Mouse (Mus musculus) lung, embryonic 15.5 days (tissue): ENCODE data around the gene Gm10392. TPM values are rescaled to one million over a fixed set of nuclear protein-coding genes. Genes with fewer than 3 reads are reported as not detected.
"Not testable (repeated sequence)": the region's sequence is repeated elsewhere in the genome, so short reads cannot be mapped to it uniquely, and the experiment has no call there.

Experiments
- ATAC-seq: fragments of 200-750 bp; cut with Nextera tagmentation; 2 replicates; pipeline ENCODE4 v1.8.0; 2017; ENCODE audit warnings: moderate number of reproducible peaks, borderline replicate concordance; ENCODE audit not compliant: low FRiP score, low TSS enrichment; ENCODE audit errors: extremely low read depth
- H3K27ac ChIP-seq: fragments of 300-500 bp; sonication (generic); 2 replicates; pipeline ENCODE4 v1.5.1; 2015; ENCODE audit warnings: moderate library complexity, mild to moderate bottlenecking, inconsistent platforms
- H3K27me3 ChIP-seq: fragments of 300-500 bp; sonication (generic); 2 replicates; pipeline ENCODE4 v1.6.1; 2015; ENCODE audit warnings: inconsistent platforms
- H3K36me3 ChIP-seq: fragments of 300-500 bp; sonication (generic); 2 replicates; pipeline ENCODE4 v1.6.1; 2015; ENCODE audit warnings: inconsistent platforms
- H3K4me1 ChIP-seq: fragments of 300-500 bp; sonication (generic); 2 replicates; pipeline ENCODE4 v1.6.1; 2015; ENCODE audit warnings: inconsistent platforms
- H3K4me2 ChIP-seq: fragments of 300-500 bp; sonication (generic); 2 replicates; pipeline ENCODE4 v1.6.1; 2015; ENCODE audit warnings: inconsistent platforms, mild to moderate bottlenecking, moderate library complexity
- H3K4me3 ChIP-seq: fragments of 300-500 bp; sonication (generic); 2 replicates; pipeline ENCODE4 v1.5.1; 2015; ENCODE audit warnings: mild to moderate bottlenecking, inconsistent platforms
- H3K9ac ChIP-seq: fragments of 300-500 bp; sonication (generic); 2 replicates; pipeline ENCODE4 v1.6.1; 2015; ENCODE audit warnings: inconsistent platforms
- H3K9me3 ChIP-seq: fragments of 300-500 bp; sonication (generic); 2 replicates; pipeline ENCODE4 v1.6.1; 2016; ENCODE audit warnings: inconsistent platforms
- WGBS: fragments of 180-500 bp; shearing (Covaris S2); methylation state at CpG from one replicate; pipeline ENCODE4 v1.1.7; 2015; 5-methylcytosine and 5-hydroxymethylcytosine counted together
- polyA plus RNA-seq: library from polyadenylated mRNA; unstranded; fragments of >200 nt; fragmentation: Nextera tagmentation; extraction: Ambion mirVana; gene quantifications from 2 replicates; pipeline ENCODE4 v1.2.1, GENCODE M21; 2015

Gm10392 gene
- 0.10 and 0.11 TPM in 2 replicates for polyA plus RNA-seq

DNA sequence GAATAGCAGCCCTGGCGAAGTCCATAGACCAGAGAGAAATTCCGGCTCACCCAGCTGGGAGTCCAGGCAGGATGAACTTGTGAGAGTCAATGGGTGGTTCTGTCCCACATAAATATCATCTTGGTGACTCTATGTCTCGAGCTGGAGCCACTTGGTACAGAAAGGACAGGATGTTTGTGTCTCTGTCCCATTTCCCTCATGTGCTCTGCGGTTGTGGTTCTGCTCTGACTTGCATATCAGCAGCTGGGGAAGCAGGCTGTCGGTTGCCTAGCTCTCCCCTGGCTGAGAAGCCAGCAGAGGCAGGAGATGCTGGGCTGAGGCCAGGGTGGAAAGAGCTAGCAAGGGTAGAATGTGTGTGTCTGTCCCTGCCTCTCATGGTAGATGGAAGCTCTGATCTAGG, at the start of gene Gm10392:
TSS of gene Gm10392 (minus strand) at position 156 of the 400 bp plus-strand sequence.
- no peak within 1 kb of the TSS for H3K27ac ChIP-seq
- peaks cover 32% of the 10 kb centered on the region for H3K4me1 ChIP-seq
- 48% methylated on average over 5 of the region's 5 CpGs for WGBS
- no peak for ATAC-seq
- H3K4me3 ChIP-seq = no peak within 1 kb of the TSS
- H3K9ac ChIP-seq = no peak within 1 kb of the TSS
- H3K27me3 ChIP-seq = peaks cover 23% of the 10 kb centered on the region
- no peaks in the 10 kb centered on the region for H3K36me3 ChIP-seq
- H3K4me2 ChIP-seq = no peak within 1 kb of the TSS
- H3K9me3 ChIP-seq = no peaks in the 10 kb centered on the region

DNA sequence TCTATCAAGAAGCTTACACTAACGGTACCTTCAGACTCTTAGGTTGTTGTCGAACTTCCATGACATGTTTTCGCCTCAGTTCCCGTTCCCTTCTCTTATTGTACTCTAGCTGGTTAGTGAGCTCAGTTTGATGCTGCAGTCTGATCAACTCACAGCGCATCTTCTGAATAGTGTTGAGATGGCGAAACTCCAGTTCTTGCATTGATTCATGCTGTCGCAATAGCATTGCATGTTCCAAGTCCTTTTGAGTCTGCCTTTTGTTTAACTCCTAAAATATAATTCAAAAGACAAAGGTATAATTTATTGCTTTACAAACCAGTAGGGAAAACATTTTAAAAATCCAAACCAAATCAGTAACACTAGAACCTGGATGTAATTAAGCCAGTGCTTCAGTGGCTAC, 26.3 kb upstream of the Gm10392 start:
- Histone ChIP-seq H3K36me3 (peaks cover 62% of the 10 kb centered on the region), H3K27ac (no peak overlapping the region), H3K4me3 (no peak overlapping the region), H3K4me1 (no peaks in the 10 kb centered on the region), H3K9me3 (no peaks in the 10 kb centered on the region), H3K27me3 (no peaks in the 10 kb centered on the region), H3K9ac (no peak overlapping the region), H3K4me2 (no peak overlapping the region)
- 94% methylated on average over 7 of the region's 7 CpGs for whole genome bisulfite sequencing
- no peak for ATAC-seq

DNA sequence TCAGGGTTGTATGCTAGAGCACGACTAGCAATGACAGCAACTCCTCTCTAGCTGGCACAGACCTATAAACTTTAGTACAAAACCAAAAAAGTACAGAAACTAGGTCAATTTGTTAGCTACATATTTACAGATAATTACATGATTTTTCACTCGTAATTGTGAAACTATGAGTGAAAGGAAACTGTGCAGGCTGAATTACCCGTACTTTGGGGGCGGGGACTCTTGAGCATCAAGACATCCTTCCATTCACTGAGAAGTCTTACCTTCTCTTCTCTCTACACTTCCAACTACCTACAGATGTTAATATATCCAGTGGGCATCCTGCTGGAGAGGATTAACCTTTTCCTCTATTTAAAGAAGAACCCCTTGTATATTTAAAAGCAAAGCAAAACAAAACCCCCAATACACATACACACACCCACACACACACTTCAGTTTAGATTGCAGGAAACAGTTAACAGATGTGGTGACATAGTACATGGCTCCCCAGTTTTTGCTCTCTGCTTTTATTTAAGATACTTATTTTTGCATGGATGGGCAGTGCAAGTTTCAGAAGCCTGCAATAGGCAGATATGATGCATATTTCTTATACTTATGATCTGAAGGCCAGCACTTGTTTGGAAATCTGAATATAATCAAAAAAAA, 13.3 kb upstream of the Gm10392 start:
- Histone ChIP-seq H3K4me3 (no peak overlapping the region), H3K4me2 (no peak overlapping the region), H3K36me3 (peaks cover 17% of the 10 kb centered on the region), H3K9ac (no peak overlapping the region), H3K4me1 (no peaks in the 10 kb centered on the region), H3K27me3 (no peaks in the 10 kb centered on the region), H3K27ac (no peak overlapping the region), H3K9me3 (no peaks in the 10 kb centered on the region)
- ATAC-seq = no peak
- WGBS = 78% methylated on average over 4 of the region's 4 CpGs

DNA sequence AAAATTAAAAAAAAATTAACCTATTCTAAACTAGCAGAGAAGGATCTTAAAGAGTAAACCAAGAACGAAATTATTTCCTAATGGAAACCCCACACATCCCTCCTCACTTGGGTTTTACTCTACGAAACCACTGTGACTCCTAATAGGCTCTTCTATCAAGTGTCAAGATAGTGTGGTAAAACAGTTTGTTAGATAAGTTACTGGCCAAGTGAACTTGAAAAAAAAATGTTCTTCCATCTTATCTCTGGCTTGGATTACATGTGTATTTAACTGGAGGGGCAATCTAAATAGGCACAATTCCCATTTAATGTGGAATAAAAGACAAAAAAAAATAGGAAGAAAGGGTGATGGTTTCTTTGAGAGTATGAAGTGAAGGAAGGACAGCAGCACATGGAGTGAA, 11.9 kb upstream of the Gm10392 start:
- ATAC-seq = no peak
- H3K27me3 ChIP-seq = no peaks in the 10 kb centered on the region
- H3K4me1 ChIP-seq = no peaks in the 10 kb centered on the region
- no peak overlapping the region for H3K9ac ChIP-seq
- H3K4me2 ChIP-seq = no peak overlapping the region
- H3K36me3 ChIP-seq = peaks cover 4% of the 10 kb centered on the region; the same call in 1 of the 2 replicates
- no peak overlapping the region for H3K27ac ChIP-seq
- 66% methylated on average over 2 of the region's 2 CpGs for WGBS
- no peak overlapping the region for H3K4me3 ChIP-seq
- H3K9me3 ChIP-seq = no peaks in the 10 kb centered on the region

DNA sequence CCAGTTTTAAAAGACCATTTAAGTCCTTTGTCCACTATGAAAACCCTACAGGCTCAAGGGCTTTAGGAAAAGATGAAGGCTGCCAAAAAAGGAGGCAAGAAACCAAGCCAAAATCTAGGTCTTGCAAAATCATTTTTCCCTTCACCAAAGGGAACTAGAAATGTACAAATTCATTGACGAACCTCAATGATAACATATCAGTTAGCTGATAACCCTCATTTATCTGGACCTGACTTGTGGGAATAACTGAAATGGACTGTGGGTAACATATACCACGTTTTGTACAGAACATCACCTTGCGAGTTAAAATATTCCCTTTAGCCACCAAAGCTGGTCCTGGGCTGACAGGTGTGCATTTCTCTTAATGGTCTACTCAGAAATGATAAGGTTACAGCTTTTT, 10.6 kb upstream of the Gm10392 start:
- Histone ChIP-seq H3K4me2 (no peak overlapping the region), H3K27me3 (no peaks in the 10 kb centered on the region), H3K36me3 (peaks cover 3% of the 10 kb centered on the region; the same call in 1 of the 2 replicates), H3K27ac (no peak overlapping the region), H3K4me3 (no peak overlapping the region), H3K9ac (no peak overlapping the region), H3K4me1 (no peaks in the 10 kb centered on the region), H3K9me3 (no peaks in the 10 kb centered on the region)
- 65% methylated on average over 3 of the region's 3 CpGs for WGBS
- ATAC-seq = no peak

DNA sequence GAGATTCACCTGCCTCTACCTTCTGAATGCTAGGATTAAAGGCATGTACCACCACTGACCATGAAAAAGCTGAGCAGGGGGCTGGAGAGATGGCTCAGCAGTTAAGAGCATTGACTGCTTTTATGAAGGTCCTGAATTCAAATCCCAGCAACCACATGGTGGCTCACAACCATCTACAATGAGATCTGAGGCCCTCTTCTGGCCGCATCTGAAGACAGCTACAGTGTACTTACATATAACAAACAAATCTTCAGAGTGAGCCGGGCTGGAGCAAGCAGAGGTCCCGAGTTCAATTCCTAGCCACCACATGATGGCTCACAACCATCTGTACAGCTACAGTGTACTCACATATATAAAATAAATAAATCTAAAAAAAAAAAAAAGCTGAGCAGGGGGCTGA, 9.4 kb upstream of the Gm10392 start:
- not testable (repeated sequence) for H3K4me1 ChIP-seq, H3K9ac ChIP-seq, H3K4me2 ChIP-seq, H3K9me3 ChIP-seq, ATAC-seq, H3K27ac ChIP-seq, H3K27me3 ChIP-seq, H3K36me3 ChIP-seq, H3K4me3 ChIP-seq
- WGBS = 85% methylated on average over 3 of the region's 3 CpGs

DNA sequence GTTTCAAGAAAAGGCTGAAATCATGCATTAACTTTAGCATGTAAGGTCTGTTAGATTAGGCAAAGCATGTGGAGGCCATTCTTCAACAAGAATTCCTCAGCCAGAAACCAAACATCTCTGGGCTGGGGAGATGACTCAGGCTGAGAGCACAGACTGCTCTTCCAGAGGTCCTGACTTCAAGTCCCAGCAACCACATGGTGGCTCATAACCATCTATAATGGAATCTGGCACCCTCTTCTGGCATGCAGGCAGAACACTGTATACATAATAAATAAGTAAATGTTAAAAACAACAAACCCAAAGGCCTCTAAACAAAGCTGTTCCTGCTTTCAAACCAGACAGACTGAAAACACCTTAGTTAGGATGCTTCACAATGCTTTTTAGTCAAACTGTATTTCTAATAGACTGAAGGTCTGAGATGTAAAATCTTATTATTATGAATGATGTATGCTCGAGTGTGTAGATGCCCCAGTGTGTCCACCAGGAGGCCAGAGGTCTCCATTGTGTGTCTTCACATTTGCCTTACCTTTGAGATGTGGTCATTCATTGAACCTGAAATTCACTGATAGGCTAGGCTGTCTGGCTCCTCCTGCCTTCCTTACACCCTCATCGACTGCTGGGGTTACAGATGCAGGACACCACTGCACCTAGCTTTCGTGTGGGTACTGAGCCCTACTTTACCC, 6.9 kb upstream of the Gm10392 start:
- ATAC-seq = no peak
- WGBS = 73% methylated on average over 3 of the region's 3 CpGs

DNA sequence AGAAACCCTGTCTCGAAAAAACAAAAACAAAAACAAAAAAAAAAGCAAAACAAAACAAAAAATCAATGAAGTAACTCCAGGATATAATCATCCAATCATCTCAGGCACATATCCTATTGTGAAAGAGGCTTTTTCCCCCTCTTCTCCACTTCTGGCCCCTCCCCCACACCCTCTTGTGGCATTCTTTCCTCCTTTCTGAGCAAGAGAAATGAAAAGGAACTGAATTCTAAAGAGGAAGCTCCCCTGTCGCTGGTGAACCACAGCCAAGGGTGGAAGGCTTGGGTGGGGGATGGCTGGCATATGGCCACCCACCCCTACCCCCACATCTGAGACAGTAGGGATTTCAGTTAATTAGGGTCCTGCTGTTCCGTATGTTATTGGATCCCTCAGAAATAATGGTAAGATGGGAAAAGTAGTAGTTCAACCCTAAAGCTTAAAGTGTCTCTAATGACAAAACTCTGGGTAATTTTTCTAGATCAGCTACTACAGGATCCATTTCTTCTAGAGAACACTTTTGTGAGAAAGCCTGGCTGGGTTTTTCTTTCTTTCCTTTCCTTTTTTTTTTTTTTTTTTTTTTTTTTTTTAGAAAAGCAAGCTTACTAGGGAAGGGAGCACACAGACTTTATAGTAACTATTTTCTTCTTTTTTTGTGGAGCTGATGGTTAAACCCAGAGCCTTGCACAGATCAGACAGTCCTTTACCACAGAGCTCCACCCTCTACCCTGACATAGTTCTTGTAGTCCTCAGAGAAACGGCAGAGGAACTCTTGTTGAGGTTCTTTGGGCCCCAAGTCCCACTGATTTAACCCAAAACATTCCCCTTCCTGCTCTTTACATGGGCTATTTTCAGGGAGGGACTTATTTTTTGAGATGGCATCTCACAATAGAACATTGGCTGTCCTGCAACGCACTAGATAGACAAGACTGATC, 1.9 kb upstream of the Gm10392 start:
- H3K9me3 ChIP-seq = no peaks in the 10 kb centered on the region
- WGBS = 52% methylated on average over 5 of the region's 5 CpGs
- H3K36me3 ChIP-seq = no peaks in the 10 kb centered on the region
- H3K4me1 ChIP-seq = peaks cover 15% of the 10 kb centered on the region
- no peak overlapping the region for H3K4me2 ChIP-seq
- no peak overlapping the region for H3K4me3 ChIP-seq
- H3K9ac ChIP-seq = no peak overlapping the region
- no peak overlapping the region for H3K27ac ChIP-seq
- ATAC-seq = no peak
- H3K27me3 ChIP-seq = peaks cover 17% of the 10 kb centered on the region

More for the DNA sequence above, 6.9 kb upstream of the Gm10392 start:
- no peak overlapping the region for H3K27ac ChIP-seq
- H3K36me3 ChIP-seq = no peaks in the 10 kb centered on the region; the same call in 1 of the 2 replicates
- H3K9ac ChIP-seq = no peak overlapping the region
- no peaks in the 10 kb centered on the region for H3K9me3 ChIP-seq
- H3K4me1 ChIP-seq = no peaks in the 10 kb centered on the region
- no peak overlapping the region for H3K4me3 ChIP-seq
- H3K27me3 ChIP-seq = no peaks in the 10 kb centered on the region
- no peak overlapping the region for H3K4me2 ChIP-seq

DNA sequence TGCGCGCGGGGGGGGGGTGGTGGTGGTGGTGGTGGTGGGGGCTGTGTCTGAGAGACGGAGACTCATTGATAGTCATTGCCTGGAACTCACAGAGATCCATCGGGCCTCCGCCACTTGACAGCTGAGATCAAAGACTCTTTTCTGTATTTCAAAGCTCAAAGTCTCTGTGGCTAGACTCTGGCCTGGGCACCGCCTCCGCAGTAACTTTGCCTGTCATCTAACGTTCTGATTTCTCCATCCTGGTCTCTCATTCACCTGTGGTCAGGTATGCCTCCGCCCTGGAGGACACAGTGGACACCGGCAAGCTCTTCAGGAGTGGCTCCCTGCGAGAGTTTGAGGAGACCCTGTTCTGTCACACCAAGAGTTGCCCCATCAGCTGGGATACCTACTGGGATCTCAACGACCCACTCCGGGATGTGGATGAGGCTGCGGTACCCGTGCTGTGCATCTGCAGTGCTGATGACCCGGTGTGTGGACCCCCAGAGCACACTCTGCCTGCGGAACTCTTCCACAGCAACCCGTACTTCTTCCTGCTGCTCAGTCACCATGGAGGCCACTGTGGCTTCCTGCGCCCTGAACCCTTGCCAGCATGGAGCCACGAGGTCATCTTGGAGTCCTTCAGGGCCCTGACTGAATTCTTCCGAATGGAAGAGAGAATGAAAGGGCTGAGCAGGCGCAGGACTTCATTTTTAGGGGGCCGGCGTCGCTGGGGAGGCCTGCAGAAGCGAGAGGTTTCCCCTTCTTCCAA, 773 bp downstream of the Gm10392 start:
- Histone ChIP-seq H3K27ac (no peak overlapping the region), H3K4me2 (no peak overlapping the region), H3K9me3 (no peaks in the 10 kb centered on the region), H3K4me3 (no peak overlapping the region), H3K9ac (no peak overlapping the region), H3K27me3 (peaks cover 23% of the 10 kb centered on the region), H3K4me1 (peaks cover 38% of the 10 kb centered on the region), H3K36me3 (no peaks in the 10 kb centered on the region)
- ATAC-seq = no peak
- WGBS = 72% methylated on average over 25 of the region's 27 CpGs

DNA sequence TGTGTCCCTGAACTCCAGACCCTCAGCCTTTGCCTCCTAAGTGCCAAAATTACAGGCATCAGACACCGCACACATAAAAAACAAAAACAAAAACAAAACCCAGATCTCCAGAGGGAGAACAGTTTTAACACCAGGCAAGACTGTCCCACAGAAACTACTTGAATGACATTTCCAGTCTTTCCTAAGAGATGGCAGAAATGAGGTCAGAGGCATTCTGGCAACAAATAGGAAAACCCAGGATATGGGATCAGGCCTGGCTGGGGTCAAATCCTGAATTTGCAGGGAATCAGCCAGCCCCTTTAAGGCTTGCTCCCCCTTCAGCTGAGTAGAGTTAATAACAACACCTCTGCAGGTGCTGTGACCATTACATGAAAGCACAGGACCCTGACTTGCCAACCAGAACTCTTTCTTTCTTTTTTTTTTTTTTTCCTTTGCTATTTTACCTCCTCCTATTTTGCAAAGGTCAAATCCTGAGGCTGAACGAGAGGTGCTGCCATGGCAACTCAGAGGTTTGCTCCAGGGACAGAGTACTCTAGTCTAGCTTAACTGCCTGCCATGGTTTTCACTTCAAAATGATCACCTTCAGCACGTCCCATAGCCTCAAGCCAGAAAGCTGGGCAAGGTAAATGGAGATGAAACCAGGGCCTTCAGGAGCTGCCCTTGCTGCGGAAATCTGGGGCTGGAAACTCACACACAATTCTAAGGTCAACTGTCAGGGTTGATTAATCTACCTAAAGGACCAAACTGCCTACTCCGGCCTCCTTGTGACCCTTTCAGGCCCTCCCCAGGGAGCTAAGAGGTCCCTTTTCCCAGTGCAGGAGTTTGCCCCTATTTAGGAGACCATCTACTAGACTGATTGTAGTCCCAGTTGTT, 2.2 kb downstream of the Gm10392 start:
- ATAC-seq = no peak
- H3K27ac ChIP-seq = no peak overlapping the region
- no peaks in the 10 kb centered on the region for H3K36me3 ChIP-seq
- H3K4me3 ChIP-seq = no peak overlapping the region
- peaks cover 23% of the 10 kb centered on the region for H3K27me3 ChIP-seq
- 0 out of 2 replicates have a peak overlapping the region, but pooled peaks have one; percentile 93 for H3K4me2 ChIP-seq
- H3K4me1 ChIP-seq = peaks cover 45% of the 10 kb centered on the region
- H3K9ac ChIP-seq = no peak overlapping the region
- 63% methylated on average over 5 of the region's 5 CpGs for WGBS
- H3K9me3 ChIP-seq = no peaks in the 10 kb centered on the region
